Mouse (Mus musculus) gastrocnemius, postnatal 25 days (tissue): ENCODE data around the gene 4930524B15Rik. TPM values are rescaled to one million over a fixed set of nuclear protein-coding genes. Genes with fewer than 3 reads are reported as not detected.
"Not testable (repeated sequence)": the region's sequence is repeated elsewhere in the genome, so short reads cannot be mapped to it uniquely, and the experiment has no call there.

Source experiments
- DNase-seq: peaks from one replicate; pipeline ENCODE4 v3.0.0; 2022
- long read RNA-seq, 2 experiments: library from polyadenylated mRNA; stranded (forward); transcript quantifications; one replicate each; pipeline ENCODE4 v2.0.0; 2021
- total RNA-seq, 2 experiments: library from RNA; stranded (reverse); gene quantifications; 1 replicate in 1 of 2; 2 replicates in 1 of 2; pipeline ENCODE4 v1.2.3; 2021

Gene 4930524B15Rik
- not detected for total RNA-seq
- long read RNA-seq, experiment 1, result 0 reads
- long read RNA-seq, experiment 2, result 0 reads

- no peak for DNase-seq
These were observed at the start of gene 4930524B15Rik for GRCm38 (mm10) chr11:31965256-31966134. 4930524B15Rik (plus strand) TSS chr11:31965592.

- DNase-seq, result no peak
These were observed 47.6 kb upstream of the 4930524B15Rik start for GRCm38 (mm10) chr11:31917769-31918168.

DNA sequence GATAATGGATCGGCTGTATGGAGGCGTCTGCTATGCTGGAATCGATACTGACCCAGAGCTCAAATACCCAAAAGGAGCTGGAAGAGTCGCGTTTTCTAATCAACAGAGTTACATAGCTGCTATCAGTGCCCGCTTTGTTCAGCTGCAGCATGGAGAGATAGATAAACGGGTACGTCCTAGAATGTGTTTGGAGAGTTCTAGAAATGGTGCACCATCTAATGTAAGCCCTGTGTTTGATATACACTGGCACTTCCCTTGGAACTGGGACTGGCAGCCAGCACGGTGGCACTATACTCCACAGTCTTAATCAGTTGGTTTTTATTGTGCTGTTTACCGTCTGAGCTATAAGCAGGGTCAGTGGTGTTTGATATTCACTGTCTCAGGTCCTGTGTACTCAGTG is 35.3 kb upstream of the 4930524B15Rik start:
- DNase-seq, result no peak

- DNase-seq, result no peak
These were observed 29.7 kb upstream of the 4930524B15Rik start for GRCm38 (mm10) chr11:31935652-31936051.

DNA sequence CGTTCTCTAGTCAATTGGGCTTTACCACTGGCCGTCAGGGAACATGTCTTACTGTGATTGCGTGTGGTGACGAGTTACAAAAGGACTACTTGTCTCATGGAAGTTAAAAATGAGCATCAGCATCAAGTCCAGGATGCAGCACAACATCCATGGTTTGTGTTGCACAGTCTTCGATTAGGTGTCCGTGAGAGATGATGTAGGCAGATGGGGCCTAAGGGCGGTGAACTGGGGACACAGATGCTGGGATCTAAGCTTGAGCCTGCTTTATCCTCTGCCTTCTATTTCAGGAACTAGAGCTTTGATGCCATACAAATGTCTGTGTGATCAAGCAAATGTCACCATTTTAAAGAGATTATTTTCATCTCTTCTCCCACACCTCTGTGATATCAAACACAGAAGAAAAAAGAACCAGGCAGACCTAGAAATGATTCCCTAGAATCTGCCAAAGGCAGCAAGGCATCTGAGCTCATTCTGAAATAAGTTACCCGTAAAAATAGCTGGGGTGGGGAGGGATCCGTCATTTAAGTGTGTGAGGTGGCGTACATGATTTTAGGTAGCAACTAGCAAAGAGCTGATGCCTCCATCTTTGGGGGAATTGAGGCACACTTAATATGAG is 28.4 kb upstream of the 4930524B15Rik start:
- no peak for DNase-seq

- no peak for DNase-seq
These were observed 24.3 kb upstream of the 4930524B15Rik start for GRCm38 (mm10) chr11:31940898-31941639.

GRCm38 (mm10) chr11:31941640-31942638 is 23.5 kb upstream of the 4930524B15Rik start:
- DNase-seq, result no peak

DNA sequence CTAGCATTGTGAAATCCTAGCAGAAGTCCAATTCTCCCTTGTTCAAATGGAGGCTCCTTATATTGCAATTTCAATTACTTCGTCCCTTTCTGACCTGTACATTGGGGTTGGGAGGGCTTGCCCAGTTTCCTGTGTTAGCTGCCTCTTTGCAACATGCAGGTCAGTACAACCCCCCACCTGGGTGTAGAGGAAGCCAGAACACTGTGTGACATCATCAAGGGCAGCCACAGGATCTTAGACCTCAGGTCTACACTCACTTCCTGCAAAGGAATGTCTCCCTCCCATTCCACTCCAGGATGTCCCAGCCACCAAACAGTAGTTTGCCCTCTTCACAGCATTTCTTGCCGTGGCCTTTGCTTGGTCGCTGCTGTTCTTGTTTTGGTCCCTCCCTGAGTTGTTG is 19.9 kb upstream of the 4930524B15Rik start:
- DNase-seq, result no peak

DNA sequence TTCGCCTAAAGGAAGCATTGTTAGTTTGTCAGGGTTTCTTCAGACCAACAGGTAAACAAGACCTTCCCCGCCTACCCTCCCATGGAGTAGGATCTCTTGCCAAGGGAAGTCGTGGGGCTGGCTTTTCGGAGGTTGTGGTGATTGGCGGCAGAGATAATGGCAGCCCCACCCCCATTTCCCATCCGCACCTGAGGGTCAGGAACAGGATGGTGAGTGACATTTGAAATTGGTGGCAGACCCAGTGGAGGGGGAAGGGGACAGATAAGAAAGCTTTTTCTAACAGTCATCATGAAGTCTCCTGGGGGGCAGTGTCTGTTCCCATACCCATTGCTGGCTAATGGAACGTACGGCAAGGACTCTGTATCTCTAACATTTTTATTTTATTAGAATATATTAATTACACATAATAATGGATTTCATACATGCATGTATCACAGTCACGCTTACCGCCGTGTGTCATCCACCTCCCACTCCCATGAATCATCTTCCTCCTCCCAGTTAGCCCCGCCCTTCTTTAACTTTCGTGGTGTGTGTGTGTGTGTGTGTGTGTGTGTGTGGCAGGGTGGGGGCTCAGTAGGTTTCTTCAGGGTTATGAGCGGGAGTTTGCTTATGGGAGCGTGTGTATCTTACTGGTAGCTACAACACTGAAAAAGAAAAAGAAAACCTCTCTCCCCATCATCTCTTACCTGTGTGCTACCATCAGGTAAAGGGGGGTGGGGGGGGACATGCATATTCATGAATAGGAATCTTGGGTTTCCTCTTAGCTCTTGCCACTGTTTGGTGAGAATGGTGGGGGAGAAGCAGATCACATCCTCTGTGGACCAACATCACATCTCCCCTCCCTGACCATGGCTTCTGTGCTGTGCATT is 16.7 kb upstream of the 4930524B15Rik start:
- no peak for DNase-seq

DNA sequence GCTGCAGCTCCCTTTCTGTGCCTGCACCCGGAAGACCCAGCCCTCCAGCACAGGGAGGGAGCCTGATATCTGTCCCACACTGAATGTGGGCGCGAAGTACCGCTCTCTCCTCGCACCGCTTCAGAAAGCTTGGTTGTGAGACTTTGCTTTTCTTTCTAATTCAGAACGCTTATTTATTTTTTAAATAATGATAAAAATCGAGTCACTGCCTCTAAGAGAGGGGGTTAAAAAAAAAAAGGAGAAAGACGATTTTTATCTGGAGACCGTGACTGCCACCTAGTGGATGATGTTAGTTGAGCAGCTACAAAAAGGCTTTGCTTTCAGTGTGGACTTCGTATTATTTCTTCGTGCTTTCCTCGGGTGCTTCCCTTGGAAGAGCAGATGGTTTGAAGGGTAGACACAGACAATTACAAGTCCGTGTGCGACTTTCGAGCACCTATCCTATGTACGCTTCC is 16.0 kb upstream of the 4930524B15Rik start:
- DNase-seq, result no peak

- DNase-seq, result no peak
These were observed 5.3 kb upstream of the 4930524B15Rik start for GRCm38 (mm10) chr11:31960071-31960470.

DNA sequence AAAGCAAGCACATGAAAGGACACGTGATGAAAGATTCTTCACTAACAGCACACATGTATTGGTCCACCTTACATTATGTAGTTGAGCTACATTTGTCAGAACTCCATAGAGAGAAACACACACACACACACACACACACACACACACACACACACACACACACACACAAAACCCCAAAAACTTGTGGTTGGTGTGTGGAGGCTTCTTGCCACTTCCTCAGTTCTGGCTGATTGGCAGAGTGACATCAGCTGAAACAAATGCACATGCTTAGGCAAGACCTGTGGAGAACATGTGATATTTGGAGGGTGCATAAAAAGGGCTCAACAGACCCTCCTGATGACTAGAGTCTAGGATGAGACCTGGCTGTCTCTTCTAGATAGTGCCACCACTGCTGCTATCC is 1.4 kb upstream of the 4930524B15Rik start:
- DNase-seq, result no peak

GRCm38 (mm10) chr11:31974132-31974531 is 8.7 kb downstream of the 4930524B15Rik start:
- no peak for DNase-seq

DNA sequence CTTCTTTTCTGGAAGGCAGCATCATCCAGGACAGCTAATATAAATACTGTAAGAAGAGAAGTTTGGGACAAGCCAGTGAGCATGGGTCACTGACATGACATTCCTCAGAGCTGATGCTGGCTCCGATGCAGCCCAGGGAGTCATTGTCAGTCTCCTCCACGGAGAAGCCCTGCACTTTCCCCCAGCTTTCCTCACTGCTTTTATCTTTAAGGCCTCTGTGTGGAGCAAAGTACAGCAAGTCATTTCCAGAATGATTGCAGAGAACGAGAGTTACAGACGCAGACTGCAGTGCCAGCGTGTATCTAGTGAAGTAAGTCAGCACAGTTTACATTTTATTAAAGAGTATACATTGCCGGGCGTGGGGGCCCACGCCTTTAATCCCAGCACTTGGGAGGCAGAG is 9.4 kb downstream of the 4930524B15Rik start:
- no peak for DNase-seq

DNA sequence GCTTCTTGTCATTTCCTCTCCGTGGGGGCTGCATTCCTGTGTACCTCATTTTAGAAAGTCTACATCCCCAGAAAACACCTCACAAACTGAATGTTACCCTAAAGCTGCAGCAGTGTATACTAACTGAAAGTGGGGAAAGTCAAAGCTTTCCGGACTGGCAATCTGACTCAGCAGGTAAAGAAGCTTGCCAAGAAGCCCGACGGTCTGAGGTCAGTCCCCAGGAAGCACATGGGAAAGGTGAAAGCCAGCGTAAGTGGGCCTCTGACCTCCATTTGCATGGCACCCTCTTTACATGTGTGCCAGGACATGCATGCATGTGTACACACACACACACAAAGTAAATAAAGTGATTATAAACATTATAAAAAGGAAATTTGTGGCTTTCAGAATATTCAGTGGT is 10.3 kb downstream of the 4930524B15Rik start:
- no peak for DNase-seq

- DNase-seq, result no peak
These were observed 10.7 kb downstream of the 4930524B15Rik start for GRCm38 (mm10) chr11:31976137-31976536.

- not testable (repeated sequence) for DNase-seq
These were observed 14.7 kb downstream of the 4930524B15Rik start for GRCm38 (mm10) chr11:31980089-31980488.

GRCm38 (mm10) chr11:31981830-31982229 is 16.4 kb downstream of the 4930524B15Rik start:
- DNase-seq, result no peak

DNA sequence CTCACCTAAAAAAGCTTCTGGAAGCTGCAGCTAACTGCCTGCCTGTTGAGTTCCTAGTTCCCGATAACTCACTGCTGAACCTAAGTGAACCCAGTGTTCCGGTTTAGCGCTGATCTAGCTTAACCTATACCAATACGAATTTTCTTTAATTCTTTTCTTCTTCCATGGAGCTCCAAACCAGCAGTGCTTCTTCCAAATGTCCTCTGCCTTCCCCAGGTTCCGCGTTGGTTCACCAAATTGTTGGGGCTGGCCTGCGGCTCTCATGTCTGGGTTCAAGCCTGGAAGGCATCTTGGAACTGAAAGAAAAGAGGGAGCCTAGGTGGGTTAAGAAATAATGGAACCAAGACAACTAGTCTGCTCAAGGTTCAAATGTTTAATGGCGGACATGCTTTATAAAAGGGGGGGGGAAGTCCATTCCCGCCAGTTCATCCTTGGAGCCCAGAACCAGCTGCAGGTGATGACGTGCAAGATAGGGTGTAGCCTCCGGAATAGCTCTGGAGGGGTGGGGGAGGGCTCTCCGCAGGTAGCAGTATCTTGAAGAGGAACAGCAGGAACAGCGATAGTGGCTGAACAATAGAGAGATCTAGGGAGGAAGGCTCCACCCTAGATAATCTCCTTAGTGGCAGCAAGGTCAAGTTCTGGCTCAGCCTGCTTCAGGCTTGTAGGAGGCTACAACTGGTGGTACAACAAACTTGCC is 17.0 kb downstream of the 4930524B15Rik start:
- not testable (repeated sequence) for DNase-seq

GRCm38 (mm10) chr11:31983249-31983648 is 17.9 kb downstream of the 4930524B15Rik start:
- no peak for DNase-seq
